Mouse (Mus musculus): ENCODE results near the gene Lrig1.

DNA sequence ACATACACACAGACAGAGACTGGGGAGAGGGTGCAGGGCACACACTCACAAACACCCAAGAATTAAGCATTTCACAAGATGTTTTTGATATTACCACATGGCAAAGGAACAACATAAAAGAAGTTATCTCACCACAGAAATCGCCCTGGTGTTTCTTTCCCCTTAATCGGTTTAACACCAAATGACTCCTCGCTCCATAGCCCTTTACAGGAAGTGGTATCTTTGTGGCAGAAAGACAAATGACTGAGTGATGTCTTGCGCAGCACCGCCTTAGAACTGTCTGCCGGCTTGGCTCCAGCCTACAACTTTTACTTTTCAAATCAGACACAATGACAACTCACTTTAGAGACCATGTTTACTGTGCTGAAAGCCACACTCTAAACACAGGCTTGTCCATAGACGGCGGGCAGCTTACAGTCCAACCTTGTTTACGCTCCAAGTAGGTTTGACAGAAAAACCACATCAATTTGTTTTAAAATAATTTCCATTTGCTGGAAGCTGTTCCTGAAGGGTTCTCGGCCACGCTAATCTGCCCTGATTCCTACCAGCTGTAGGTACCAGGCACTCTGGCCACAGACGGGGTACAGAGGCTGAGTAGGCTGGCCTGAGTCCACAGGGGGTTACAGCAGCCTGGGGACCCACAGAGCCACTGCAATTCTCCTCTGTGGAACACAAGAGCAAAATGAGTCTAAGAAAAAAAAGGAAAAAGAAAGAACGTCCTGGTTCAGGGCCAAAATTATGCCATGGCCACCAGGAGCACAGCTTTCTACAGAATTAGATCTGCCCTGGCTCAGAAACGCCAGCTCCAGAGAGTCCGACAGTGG is 18.3 kb downstream of the Lrig1 start:
- TF ChIP-seq POLR2A (IDR thresholded peaks at IDR 0.05; ENCODE audit: control insufficient read depth, extremely low read depth, insufficient read depth, low read length, poor library complexity) (no peak), CTCF (IDR thresholded peaks at IDR 0.05; ENCODE audit: borderline replicate concordance, control insufficient read depth, extremely low read depth, insufficient read depth, low read length, poor library complexity) (no peak)

All from thymus, adult 2 months (tissue).